Mouse (Mus musculus) lung, embryonic 14.5 days (tissue): ENCODE measurements around the gene Fxyd6. TPM values are rescaled to one million over a fixed set of nuclear protein-coding genes. Genes with fewer than 3 reads are reported as not detected.
A peak's percentile ranks its signal among the peaks of the same experiment; 100 is the strongest.

Source experiments
- ATAC-seq: fragments of 200-750 bp; cut with Nextera tagmentation; 2 replicates; pipeline ENCODE4 v1.8.0; 2017; ENCODE audit warnings: mild to moderate bottlenecking, moderate TSS enrichment, moderate library complexity; ENCODE audit not compliant: insufficient read depth
- DNase-seq: peaks from one replicate; pipeline ENCODE4 v3.0.0-alpha.2; 2015
- H3K27ac ChIP-seq: fragments of 300-500 bp; sonication (generic); 2 replicates; pipeline ENCODE4 v1.5.1; 2014; ENCODE audit warnings: low read depth, mild to moderate bottlenecking, moderate library complexity
- H3K27me3 ChIP-seq: fragments of 300-500 bp; sonication (generic); 2 replicates; pipeline ENCODE4 v1.6.1; 2014; ENCODE audit warnings: low read length, control low read depth; ENCODE audit not compliant: insufficient read depth
- H3K36me3 ChIP-seq: fragments of 300-500 bp; sonication (generic); 2 replicates; pipeline ENCODE4 v1.6.1; 2014; ENCODE audit warnings: control low read depth; ENCODE audit not compliant: insufficient read depth
- H3K4me1 ChIP-seq: fragments of 300-500 bp; sonication (generic); 2 replicates; pipeline ENCODE4 v1.6.1; 2014; ENCODE audit warnings: antibody characterized with exemption, control low read depth; ENCODE audit not compliant: insufficient read depth
- H3K4me2 ChIP-seq: fragments of 300-500 bp; sonication (generic); 2 replicates; pipeline ENCODE4 v1.6.1; 2014; ENCODE audit warnings: mild to moderate bottlenecking
- H3K4me3 ChIP-seq: fragments of 300-500 bp; sonication (generic); 2 replicates; pipeline ENCODE4 v1.5.1; 2014; ENCODE audit warnings: low read depth, low read length
- H3K9ac ChIP-seq: fragments of 300-500 bp; sonication (generic); 2 replicates; pipeline ENCODE4 v1.6.1; 2014
- H3K9me3 ChIP-seq: fragments of 300-500 bp; sonication (generic); 2 replicates; pipeline ENCODE4 v1.6.1; 2016; ENCODE audit warnings: low read depth, low read length, control low read depth
- CTCF ChIP-seq: IDR thresholded peaks from 2 replicates; pipeline ENCODE4 v1.5.1; 2016; ENCODE audit warnings: antibody characterized with exemption, low read depth
- WGBS: fragments of 180-500 bp; shearing (Covaris S2); extraction: QIAGEN DNeasy Blood & Tissue Kit; methylation state at CpG from one replicate; pipeline ENCODE4 v1.1.7; 2014; 5-methylcytosine and 5-hydroxymethylcytosine counted together
- polyA plus RNA-seq: library from polyadenylated mRNA; unstranded; fragments of >200 nt; fragmentation: Nextera tagmentation; extraction: Ambion mirVana; gene quantifications from 2 replicates; pipeline ENCODE4 v1.2.1, GENCODE M21; 2014

Gene Fxyd6
- polyA plus RNA-seq, 1 experiment from 2014 or later = 38.1 TPM

GRCm38 (mm10) chr9:45402957-45403356 is 33.0 kb downstream of the Fxyd6 start:
- H3K4me2 ChIP-seq = no peak overlapping the region
- no peaks in the 10 kb centered on the region for H3K9me3 ChIP-seq
- 49% methylated on average over 2 of the region's 2 CpGs for WGBS
- no peak overlapping the region for H3K27ac ChIP-seq
- no peaks in the 10 kb centered on the region for H3K36me3 ChIP-seq
- DNase-seq (no peak), ATAC-seq (no peak)
- TF ChIP-seq CTCF = no peak
- H3K9ac ChIP-seq = no peak overlapping the region
- no peak overlapping the region for H3K4me3 ChIP-seq
- H3K27me3 ChIP-seq = no peaks in the 10 kb centered on the region
- no peaks in the 10 kb centered on the region for H3K4me1 ChIP-seq

- DNase-seq (no peak), ATAC-seq (no peak)
- H3K4me2 ChIP-seq = no peak overlapping the region
- H3K4me3 ChIP-seq = no peak overlapping the region
- H3K27me3 ChIP-seq = no peaks in the 10 kb centered on the region
- H3K9ac ChIP-seq = no peak overlapping the region
- no peak overlapping the region for H3K27ac ChIP-seq
- no peaks in the 10 kb centered on the region for H3K36me3 ChIP-seq
- TF ChIP-seq CTCF = no peak
- no peaks in the 10 kb centered on the region for H3K9me3 ChIP-seq
- WGBS = 49% methylated on average over 5 of the region's 5 CpGs
- H3K4me1 ChIP-seq = no peaks in the 10 kb centered on the region
These were observed 35.7 kb downstream of the Fxyd6 start for GRCm38 (mm10) chr9:45405694-45406093.

- no peaks in the 10 kb centered on the region for H3K27me3 ChIP-seq
These were observed 36.8 kb downstream of the Fxyd6 start for GRCm38 (mm10) chr9:45406808-45407207.

GRCm38 (mm10) chr9:45407706-45408675 is 38.0 kb downstream of the Fxyd6 start:
- DNase-seq (peak; percentile 90), ATAC-seq (peak; percentile 78)
- Histone ChIP-seq H3K27me3 (no peaks in the 10 kb centered on the region), H3K4me3 (peak overlapping the region; percentile 19), H3K9ac (no peak overlapping the region), H3K4me1 (no peaks in the 10 kb centered on the region; the same call in 1 of the 2 replicates), H3K4me2 (peak overlapping the region; percentile 55), H3K36me3 (no peaks in the 10 kb centered on the region), H3K9me3 (no peaks in the 10 kb centered on the region), H3K27ac (peak overlapping the region; percentile 50; the same call in 1 of the 2 replicates)
- TF ChIP-seq CTCF = peak; percentile 96
- 34% methylated on average over 33 of the region's 33 CpGs for WGBS

More at GRCm38 (mm10) chr9:45406808-45407207, 36.8 kb downstream of the Fxyd6 start:
- TF ChIP-seq CTCF = no peak
- H3K9me3 ChIP-seq = no peaks in the 10 kb centered on the region
- H3K4me2 ChIP-seq = no peak overlapping the region
- ATAC-seq = no peak
- H3K27ac ChIP-seq = no peak overlapping the region
- 86% methylated on average over 3 of the region's 3 CpGs for WGBS
- H3K4me3 ChIP-seq = no peak overlapping the region
- H3K4me1 ChIP-seq = no peaks in the 10 kb centered on the region; the same call in 1 of the 2 replicates
- no peak overlapping the region for H3K9ac ChIP-seq
- no peaks in the 10 kb centered on the region for H3K36me3 ChIP-seq
- DNase-seq = no peak

GRCm38 (mm10) chr9:45410193-45410592 is 40.2 kb downstream of the Fxyd6 start:
- no peak for TF ChIP-seq CTCF
- WGBS = 46% methylated on average over 5 of the region's 5 CpGs
- Histone ChIP-seq H3K36me3 (no peaks in the 10 kb centered on the region), H3K4me1 (no peaks in the 10 kb centered on the region; the same call in 1 of the 2 replicates), H3K4me3 (no peak overlapping the region), H3K9ac (no peak overlapping the region), H3K27ac (no peak overlapping the region), H3K27me3 (no peaks in the 10 kb centered on the region), H3K9me3 (no peaks in the 10 kb centered on the region), H3K4me2 (no peak overlapping the region)
- DNase-seq (no peak), ATAC-seq (no peak)

- H3K4me1 ChIP-seq = no peaks in the 10 kb centered on the region; the same call in 1 of the 2 replicates
- H3K9ac ChIP-seq = no peak overlapping the region
- H3K4me2 ChIP-seq = no peak overlapping the region
- no peak for TF ChIP-seq CTCF
- H3K36me3 ChIP-seq = no peaks in the 10 kb centered on the region
- ATAC-seq (no peak), DNase-seq (no peak)
- no peak overlapping the region for H3K4me3 ChIP-seq
- H3K9me3 ChIP-seq = no peaks in the 10 kb centered on the region
- 87% methylated on average over 2 of the region's 2 CpGs for WGBS
- no peaks in the 10 kb centered on the region for H3K27me3 ChIP-seq
- H3K27ac ChIP-seq = no peak overlapping the region
These were observed 40.6 kb downstream of the Fxyd6 start for GRCm38 (mm10) chr9:45410614-45411013.

GRCm38 (mm10) chr9:45411111-45411510 is 41.1 kb downstream of the Fxyd6 start:
- H3K9me3 ChIP-seq = no peaks in the 10 kb centered on the region
- no peak overlapping the region for H3K27ac ChIP-seq
- H3K9ac ChIP-seq = no peak overlapping the region
- H3K4me2 ChIP-seq = no peak overlapping the region
- H3K4me1 ChIP-seq = no peaks in the 10 kb centered on the region; the same call in 1 of the 2 replicates
- WGBS = 81% methylated on average over 3 of the region's 3 CpGs
- TF ChIP-seq CTCF = no peak
- no peak overlapping the region for H3K4me3 ChIP-seq
- H3K36me3 ChIP-seq = no peaks in the 10 kb centered on the region
- ATAC-seq (no peak), DNase-seq (no peak)
- no peaks in the 10 kb centered on the region for H3K27me3 ChIP-seq
